Mouse (Mus musculus) embryonic facial prominence, embryonic 13.5 days (tissue): ENCODE data around the gene Grin3a. TPM values are rescaled to one million over a fixed set of nuclear protein-coding genes. Genes with fewer than 3 reads are reported as not detected.
"Not testable (repeated sequence)": the region's sequence is repeated elsewhere in the genome, so short reads cannot be mapped to it uniquely, and the experiment has no call there.

Experiments used
- ATAC-seq: fragments of 200-750 bp; cut with Nextera tagmentation; 2 replicates; pipeline ENCODE4 v1.8.0; 2017; ENCODE audit warnings: low read depth; ENCODE audit not compliant: insufficient number of reproducible peaks, insufficient read depth, low FRiP score, low TSS enrichment
- H3K27ac ChIP-seq: fragments of 300-500 bp; sonication (generic); 2 replicates; pipeline ENCODE4 v1.5.1; 2015; ENCODE audit warnings: moderate library complexity, mild to moderate bottlenecking, inconsistent platforms
- H3K27me3 ChIP-seq: fragments of 300-500 bp; sonication (generic); 2 replicates; pipeline ENCODE4 v1.6.1; 2015; ENCODE audit warnings: mild to moderate bottlenecking, inconsistent platforms
- H3K36me3 ChIP-seq: fragments of 300-500 bp; sonication (generic); 2 replicates; pipeline ENCODE4 v1.6.1; 2015; ENCODE audit warnings: mild to moderate bottlenecking, inconsistent platforms
- H3K4me1 ChIP-seq: fragments of 300-500 bp; sonication (generic); 2 replicates; pipeline ENCODE4 v1.6.1; 2015; ENCODE audit warnings: inconsistent platforms
- H3K4me2 ChIP-seq: fragments of 300-500 bp; sonication (generic); 2 replicates; pipeline ENCODE4 v1.6.1; 2015; ENCODE audit warnings: moderate library complexity, mild to moderate bottlenecking, inconsistent platforms
- H3K4me3 ChIP-seq: fragments of 300-500 bp; sonication (generic); 2 replicates; pipeline ENCODE4 v1.5.1; 2015; ENCODE audit warnings: mild to moderate bottlenecking, inconsistent platforms
- H3K9ac ChIP-seq: fragments of 300-500 bp; sonication (generic); 2 replicates; pipeline ENCODE4 v1.6.1; 2015; ENCODE audit warnings: mild to moderate bottlenecking, inconsistent platforms
- H3K9me3 ChIP-seq: fragments of 300-500 bp; sonication (generic); 2 replicates; pipeline ENCODE4 v1.6.1; 2016; ENCODE audit warnings: inconsistent platforms
- WGBS: fragments of 180-500 bp; shearing (Covaris S2); methylation state at CpG from one replicate; pipeline ENCODE4 v1.1.7; 2015; ENCODE audit warnings: mixed read lengths; 5-methylcytosine and 5-hydroxymethylcytosine counted together
- polyA plus RNA-seq: library from polyadenylated mRNA; unstranded; fragments of >200 nt; fragmentation: Nextera tagmentation; extraction: Ambion mirVana; gene quantifications from 2 replicates; pipeline ENCODE4 v1.2.1, GENCODE M21; 2015

Gene Grin3a
- polyA plus RNA-seq, 1 experiment from 2014 or later: 1.4 TPM

DNA sequence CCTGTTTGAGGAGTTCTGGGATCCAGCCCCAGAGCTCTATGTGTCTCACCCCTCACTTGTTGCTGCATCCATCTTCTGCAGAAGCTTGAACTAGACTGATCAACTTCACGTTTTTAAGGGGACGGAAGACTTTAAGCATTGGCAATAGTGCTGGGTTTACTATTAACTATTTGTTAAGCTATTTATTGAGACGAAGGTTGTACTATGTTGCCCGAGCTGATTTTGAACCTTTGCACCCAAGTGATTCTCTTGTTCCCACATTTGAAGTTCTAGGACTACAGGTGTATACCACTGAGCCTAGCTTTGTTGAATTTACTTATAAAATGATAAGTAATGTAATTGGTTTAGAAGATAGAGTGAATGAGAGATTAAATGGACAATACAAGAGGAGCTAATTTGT is 221.6 kb downstream of the Grin3a start:
- WGBS: 84% methylated on average over 4 of the region's 4 CpGs
- Histone ChIP-seq H3K9ac (no peak overlapping the region), H3K27me3 (no peaks in the 10 kb centered on the region), H3K4me3 (no peak overlapping the region), H3K27ac (no peak overlapping the region), H3K36me3 (no peaks in the 10 kb centered on the region), H3K9me3 (no peaks in the 10 kb centered on the region), H3K4me2 (no peak overlapping the region), H3K4me1 (no peaks in the 10 kb centered on the region)
- no peak for ATAC-seq

DNA sequence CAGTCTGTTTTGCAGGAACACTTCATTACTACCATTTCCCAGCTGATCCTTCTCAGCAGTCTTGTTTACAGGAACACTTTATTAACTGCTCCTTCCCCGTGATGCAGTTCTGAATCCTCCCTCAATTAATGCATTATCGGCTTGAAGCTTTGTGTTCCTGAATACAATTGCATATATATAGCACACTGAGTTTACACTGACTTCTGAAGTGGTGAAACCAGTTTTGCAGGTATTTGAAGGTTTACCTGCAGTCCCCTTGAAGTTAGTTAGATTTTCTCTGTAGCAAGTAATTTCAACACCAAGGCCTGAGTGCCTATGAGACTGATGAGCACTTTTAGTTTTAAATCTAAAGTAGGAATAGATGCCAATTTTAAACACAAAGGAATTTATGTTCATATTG is 223.3 kb downstream of the Grin3a start:
- H3K4me3 ChIP-seq: no peak overlapping the region
- WGBS: 62% methylated on average over 2 of the region's 2 CpGs
- H3K9ac ChIP-seq: no peak overlapping the region
- no peak overlapping the region for H3K27ac ChIP-seq
- no peak for ATAC-seq
- no peak overlapping the region for H3K4me2 ChIP-seq
- no peaks in the 10 kb centered on the region for H3K27me3 ChIP-seq
- H3K36me3 ChIP-seq: no peaks in the 10 kb centered on the region
- no peaks in the 10 kb centered on the region for H3K9me3 ChIP-seq
- no peaks in the 10 kb centered on the region for H3K4me1 ChIP-seq

DNA sequence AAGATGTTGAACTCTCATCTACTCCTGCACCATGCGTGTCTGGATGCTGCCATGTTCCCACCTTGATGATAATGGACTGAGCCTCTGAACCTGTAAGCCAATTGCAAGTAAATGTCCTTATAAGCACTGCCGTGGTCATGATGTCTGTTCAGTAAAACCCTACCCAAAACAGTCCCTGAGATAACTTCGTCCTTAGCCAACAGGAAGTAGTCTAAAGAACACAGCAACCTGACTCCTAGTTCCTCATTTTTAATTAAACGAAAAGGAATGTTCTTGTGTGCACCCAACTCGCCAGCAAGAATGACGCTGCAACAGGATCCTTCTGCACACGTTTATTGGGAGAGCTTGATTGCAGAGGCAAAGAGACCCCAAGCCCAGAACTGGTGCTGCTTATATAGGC is 225.7 kb downstream of the Grin3a start:
- not testable (repeated sequence) for H3K27ac ChIP-seq, H3K9me3 ChIP-seq, ATAC-seq, H3K4me2 ChIP-seq, H3K4me3 ChIP-seq, H3K36me3 ChIP-seq, H3K9ac ChIP-seq, H3K27me3 ChIP-seq, H3K4me1 ChIP-seq
- 84% methylated on average over 7 of the region's 7 CpGs for WGBS

DNA sequence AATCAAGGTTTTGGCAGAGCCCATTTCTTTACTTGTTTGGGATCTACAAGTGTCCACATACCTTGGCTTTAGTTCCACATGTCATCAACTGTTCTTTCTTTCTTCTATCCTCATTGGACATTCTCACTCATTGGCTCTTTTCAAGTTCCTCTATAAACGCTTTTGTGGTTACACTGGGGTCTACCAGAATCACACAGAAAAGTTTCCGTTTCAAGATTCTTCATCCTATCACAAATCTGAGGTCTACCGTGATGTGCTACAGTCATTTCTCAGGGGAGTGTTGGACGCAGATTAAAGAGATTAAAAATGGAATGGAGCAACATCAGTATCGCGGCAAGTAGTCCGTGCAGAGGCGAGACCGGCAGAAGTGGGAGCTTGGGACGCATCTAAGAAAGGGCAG is 228.6 kb downstream of the Grin3a start:
- no peak for ATAC-seq
- Histone ChIP-seq H3K9me3 (no peaks in the 10 kb centered on the region), H3K4me3 (no peak overlapping the region), H3K36me3 (no peaks in the 10 kb centered on the region), H3K27ac (no peak overlapping the region), H3K4me2 (no peak overlapping the region), H3K9ac (no peak overlapping the region), H3K27me3 (no peaks in the 10 kb centered on the region), H3K4me1 (no peaks in the 10 kb centered on the region)
- WGBS: 90% methylated on average over 10 of the region's 10 CpGs

Other genes starting within 250 kb of the Grin3a start
- 32.0 and 32.8 TPM in 2 replicates for gene Tmem246, start 247.9 kb downstream of the Grin3a start, polyA plus RNA-seq
- gene Rnf20, start 213.7 kb downstream of the Grin3a start, polyA plus RNA-seq: 48.0 and 49.9 TPM in 2 replicates
- gene Ppp3r2, start 163.7 kb downstream of the Grin3a start, polyA plus RNA-seq: 0.17 TPM in 1 of 2 replicates, not detected in the other